Mouse (Mus musculus) CD4-positive, CD25-positive, alpha-beta regulatory T cell, adult 9 weeks (primary cell): ENCODE measurements around the gene Zfp110. TPM values are rescaled to one million over a fixed set of nuclear protein-coding genes. Genes with fewer than 3 reads are reported as not detected.

ENCODE experiments used
- polyA plus RNA-seq: library from polyadenylated mRNA; unstranded; fragments of 100-300 nt; shearing (Covaris generic); gene quantifications from one replicate; pipeline ENCODE4 v1.2.1, GENCODE M21; 2017

The Zfp110 gene
- polyA plus RNA-seq: 95.0 TPM

GRCm38 (mm10) chr7:12834162-12835120 lies at the start of gene Zfp110:
Gene Zfp110 (plus strand): TSS chr7:12834761.

DNA sequence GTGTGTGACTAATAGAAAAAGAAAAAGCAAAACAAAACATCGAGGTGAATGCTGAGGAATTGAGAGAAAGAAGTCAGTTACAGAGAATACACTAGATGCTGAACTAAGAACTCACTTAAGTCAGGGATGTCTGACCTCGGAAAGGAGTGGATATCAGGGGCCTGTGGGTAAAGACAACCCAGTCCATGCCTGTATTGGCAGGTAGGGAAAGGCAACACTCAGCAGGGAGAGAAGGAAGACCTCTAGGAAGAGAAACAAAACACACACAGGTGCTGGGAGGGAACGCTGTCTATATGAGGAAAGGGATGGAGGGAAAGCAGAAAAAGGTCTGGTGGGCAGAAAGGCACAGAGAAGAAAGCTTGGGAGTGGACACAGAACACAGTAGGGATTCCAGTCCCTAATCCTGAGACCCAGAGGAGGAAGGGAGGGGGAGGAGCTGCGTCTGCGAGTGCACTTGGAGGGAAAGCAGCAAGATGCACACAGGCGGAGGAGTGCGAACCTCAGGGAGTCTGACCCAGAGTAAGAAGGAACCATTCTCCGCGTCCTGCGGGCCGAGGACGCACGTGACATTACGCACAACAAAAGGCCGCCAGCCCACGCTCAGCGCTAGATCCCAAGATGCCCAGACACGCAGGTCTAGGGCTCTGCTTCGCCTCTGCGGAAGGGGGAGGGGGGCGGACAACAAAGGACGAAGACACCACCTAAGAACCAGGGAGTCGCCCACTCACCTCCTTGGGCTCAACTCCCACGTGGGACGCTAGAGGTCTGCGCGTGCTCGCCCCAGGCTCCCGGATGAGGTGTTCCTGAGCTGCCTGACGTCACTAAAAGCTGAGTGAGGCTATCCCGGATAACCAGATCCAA lies 31.5 kb upstream of the Zfp110 start, which contains the start of gene Zscan18:
TSS of gene Zscan18 (minus strand) at position 770 of the 861 bp plus-strand sequence.

GRCm38 (mm10) chr7:12818521-12819295 lies 15.9 kb upstream of the Zfp110 start, which contains the start of gene Zfp329:
Gene Zfp329 (minus strand): TSS chr7:12818858.

GRCm38 (mm10) chr7:12880911-12881660 lies 46.5 kb downstream of the Zfp110 start, which contains the start of gene Zfp128:
Gene Zfp128 (plus strand): TSS chr7:12881177.

DNA sequence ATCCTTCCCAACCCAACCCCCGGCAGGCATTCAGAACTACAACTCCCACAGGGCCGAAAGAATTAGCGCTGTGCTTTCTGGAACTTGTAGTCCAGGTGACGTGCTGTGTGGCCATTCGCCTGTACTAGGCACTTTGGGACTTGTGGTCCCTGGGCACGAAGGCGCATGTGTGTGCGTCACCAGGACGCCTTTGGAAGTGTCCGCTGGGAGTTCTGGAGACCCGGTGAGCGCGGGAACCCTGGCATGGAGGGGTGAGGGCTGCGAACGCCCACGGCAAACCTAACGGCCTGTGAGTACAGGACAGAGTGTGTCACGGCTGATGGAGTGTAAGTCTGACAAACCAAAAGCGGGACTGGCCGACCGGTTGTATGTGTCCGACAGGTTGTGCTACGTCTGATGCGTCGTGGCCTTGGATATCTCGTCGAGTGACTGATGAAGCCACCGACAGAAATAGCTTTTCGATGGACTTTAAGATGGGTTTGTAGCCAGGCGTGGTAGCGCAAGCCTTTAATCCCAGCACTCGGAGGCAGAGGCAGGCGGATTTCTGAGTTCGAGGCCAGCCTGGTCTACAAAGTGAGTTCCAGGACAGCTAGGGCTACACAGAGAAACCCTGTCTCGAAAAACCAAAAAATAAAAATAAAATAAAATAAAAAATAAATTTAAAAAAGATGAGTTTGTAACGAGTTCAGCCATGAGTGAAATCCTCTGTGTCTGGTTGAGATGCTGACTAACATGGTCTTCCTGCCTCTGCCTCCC lies 63.3 kb downstream of the Zfp110 start, which contains the start of gene Zscan22:
TSS of gene Zscan22 (plus strand) at position 161 of the 756 bp plus-strand sequence.

Other genes starting within 250 kb of the Zfp110 start
- 0.06 TPM for gene Vmn2r53, start 226.0 kb upstream of the Zfp110 start, polyA plus RNA-seq
- gene Vmn2r54, start 194.4 kb upstream of the Zfp110 start, polyA plus RNA-seq: not detected
- not detected for gene Vmn2r55, start 149.8 kb upstream of the Zfp110 start, polyA plus RNA-seq
- gene Vmn2r56, start 99.8 kb upstream of the Zfp110 start, polyA plus RNA-seq: not detected
- 1.7 TPM for gene Zscan18, start 31.1 kb upstream of the Zfp110 start, polyA plus RNA-seq
- gene Zfp329, start 15.9 kb upstream of the Zfp110 start, polyA plus RNA-seq: 21.4 TPM
- 3.8 TPM for gene Zfp128, start 46.4 kb downstream of the Zfp110 start, polyA plus RNA-seq
- 14.7 TPM for gene Zscan22, start 63.1 kb downstream of the Zfp110 start, polyA plus RNA-seq
- gene Rps5, start 87.5 kb downstream of the Zfp110 start, polyA plus RNA-seq: 1,332 TPM
- not detected for gene Rnf225, start 92.7 kb downstream of the Zfp110 start, polyA plus RNA-seq
- 6.6 TPM for gene Zfp324, start 131.1 kb downstream of the Zfp110 start, polyA plus RNA-seq
- 10.2 TPM for gene Zfp446, start 143.1 kb downstream of the Zfp110 start, polyA plus RNA-seq
- 0.16 TPM for gene Slc27a5, start 163.4 kb downstream of the Zfp110 start, polyA plus RNA-seq
- 38.1 TPM for gene Trim28, start 164.4 kb downstream of the Zfp110 start, polyA plus RNA-seq
- gene Zbtb45, start 175.3 kb downstream of the Zfp110 start, polyA plus RNA-seq: 3.6 TPM
- gene Chmp2a, start 200.0 kb downstream of the Zfp110 start, polyA plus RNA-seq: 310 TPM
- 7.8 TPM for gene Ube2m, start 203.5 kb downstream of the Zfp110 start, polyA plus RNA-seq
- gene Mzf1, start 220.0 kb downstream of the Zfp110 start, polyA plus RNA-seq: 0.45 TPM